Mouse (Mus musculus) telencephalon, adult 2 months (tissue): Measurements from ENCODE around the gene Xpo1.
"Not testable (repeated sequence)": the region's sequence is repeated elsewhere in the genome, so short reads cannot be mapped to it uniquely, and the experiment has no call there.

Experiments
- DNase-seq: peaks from one replicate; pipeline ENCODE4 v3.0.0-alpha.2; 2011; ENCODE audit warnings: low read depth, low spot score

Gene Xpo1

GRCm38 (mm10) chr11:23298301-23298700 is 42.5 kb downstream of the Xpo1 start:
- DNase-seq: no peak

- no peak for DNase-seq
Observed at GRCm38 (mm10) chr11:23299910-23300309, 44.1 kb downstream of the Xpo1 start.

- no peak for DNase-seq
Observed at GRCm38 (mm10) chr11:23303126-23303525, 47.3 kb downstream of the Xpo1 start.

- not testable (repeated sequence) for DNase-seq
Observed at GRCm38 (mm10) chr11:23305101-23305672, 49.3 kb downstream of the Xpo1 start.

- DNase-seq: peak; percentile 93
Observed at GRCm38 (mm10) chr11:23305673-23306608, 50.1 kb downstream of the Xpo1 start.

- DNase-seq: no peak
Observed at GRCm38 (mm10) chr11:23306764-23307565, 51.1 kb downstream of the Xpo1 start, which contains the start of gene Usp34. Gene Usp34 (plus strand): TSS chr11:23306895.

- DNase-seq: peak; percentile 26
Observed at GRCm38 (mm10) chr11:23307566-23307920, 51.7 kb downstream of the Xpo1 start.

- no peak for DNase-seq
Observed at GRCm38 (mm10) chr11:23313496-23313895, 57.7 kb downstream of the Xpo1 start.

GRCm38 (mm10) chr11:23329413-23329812 is 73.6 kb downstream of the Xpo1 start:
- no peak for DNase-seq

GRCm38 (mm10) chr11:23332136-23332535 is 76.3 kb downstream of the Xpo1 start:
- no peak for DNase-seq

- no peak for DNase-seq
Observed at GRCm38 (mm10) chr11:23335160-23335559, 79.3 kb downstream of the Xpo1 start.
